Mouse (Mus musculus): ENCODE data around the gene Gm45021.
A peak's percentile ranks its signal among the peaks of the same experiment; 100 is the strongest.
"Not testable (repeated sequence)": the region's sequence is repeated elsewhere in the genome, so short reads cannot be mapped to it uniquely, and the experiment has no call there.

Gene Gm45021

GRCm38 (mm10) chr6:48620031-48620430 lies 30.6 kb downstream of the Gm45021 start:
- no peak for DNase-seq

- not testable (repeated sequence) for DNase-seq
These were observed 32.9 kb downstream of the Gm45021 start for GRCm38 (mm10) chr6:48622186-48622843.

GRCm38 (mm10) chr6:48623460-48623859 lies 34.0 kb downstream of the Gm45021 start:
- DNase-seq = no peak

- DNase-seq = no peak
These were observed 37.1 kb downstream of the Gm45021 start, which contains the start of gene AI854703 for GRCm38 (mm10) chr6:48626464-48626863. Gene AI854703 (plus strand): TSS chr6:48626764.

GRCm38 (mm10) chr6:48626984-48627383 lies 37.6 kb downstream of the Gm45021 start:
- peak; percentile 69 for DNase-seq

GRCm38 (mm10) chr6:48627511-48627924 lies 38.1 kb downstream of the Gm45021 start:
- DNase-seq = peak; percentile 57

GRCm38 (mm10) chr6:48628377-48628776 lies 39.0 kb downstream of the Gm45021 start:
- no peak for DNase-seq

GRCm38 (mm10) chr6:48628808-48629660 lies 39.6 kb downstream of the Gm45021 start:
- peak; percentile 60 for DNase-seq

- DNase-seq = peak; percentile 48
These were observed 40.2 kb downstream of the Gm45021 start for GRCm38 (mm10) chr6:48629661-48630034.

- DNase-seq = no peak
These were observed 41.4 kb downstream of the Gm45021 start for GRCm38 (mm10) chr6:48630831-48631230.

GRCm38 (mm10) chr6:48635105-48635504 lies 45.7 kb downstream of the Gm45021 start:
- DNase-seq = no peak

- no peak for DNase-seq
These were observed 47.1 kb downstream of the Gm45021 start for GRCm38 (mm10) chr6:48636515-48636914.

GRCm38 (mm10) chr6:48637811-48638500 lies 48.5 kb downstream of the Gm45021 start:
- DNase-seq = no peak

- DNase-seq = no peak
These were observed 49.1 kb downstream of the Gm45021 start for GRCm38 (mm10) chr6:48638553-48638952.

GRCm38 (mm10) chr6:48641391-48641790 lies 52.0 kb downstream of the Gm45021 start:
- no peak for DNase-seq

GRCm38 (mm10) chr6:48642764-48643292 lies 53.4 kb downstream of the Gm45021 start:
- peak; percentile 71 for DNase-seq

GRCm38 (mm10) chr6:48645660-48646308 lies 56.4 kb downstream of the Gm45021 start:
- DNase-seq = peak; percentile 60

- no peak for DNase-seq
These were observed 56.9 kb downstream of the Gm45021 start for GRCm38 (mm10) chr6:48646309-48646690.

- DNase-seq = no peak
These were observed 57.6 kb downstream of the Gm45021 start, which contains the start of gene Gimap8 for GRCm38 (mm10) chr6:48646995-48647394. Gene Gimap8 (plus strand): TSS chr6:48647234.

- DNase-seq = no peak
These were observed 58.2 kb downstream of the Gm45021 start for GRCm38 (mm10) chr6:48647611-48648010.

- no peak for DNase-seq
These were observed 59.4 kb downstream of the Gm45021 start for GRCm38 (mm10) chr6:48648779-48649178.

- DNase-seq = no peak
These were observed 60.6 kb downstream of the Gm45021 start for GRCm38 (mm10) chr6:48650041-48650440.

GRCm38 (mm10) chr6:48658721-48659120 lies 69.3 kb downstream of the Gm45021 start:
- DNase-seq = no peak

Data from cerebellum, adult 9-10 months (tissue).